Mouse (Mus musculus): Measurements from ENCODE around the gene Krtap13-1.
A peak's percentile ranks its signal among the peaks of the same experiment; 100 is the strongest.
"Not testable (repeated sequence)": the region's sequence is repeated elsewhere in the genome, so short reads cannot be mapped to it uniquely, and the experiment has no call there.

The Krtap13-1 gene

GRCm38 (mm10) chr16:88728812-88729275, at the start of gene Krtap13-1:
Gene Krtap13-1, plus strand, starts transcription at chr16:88728862.
- no peak for DNase-seq (ENCODE audit: low read depth, low spot score)

DNA sequence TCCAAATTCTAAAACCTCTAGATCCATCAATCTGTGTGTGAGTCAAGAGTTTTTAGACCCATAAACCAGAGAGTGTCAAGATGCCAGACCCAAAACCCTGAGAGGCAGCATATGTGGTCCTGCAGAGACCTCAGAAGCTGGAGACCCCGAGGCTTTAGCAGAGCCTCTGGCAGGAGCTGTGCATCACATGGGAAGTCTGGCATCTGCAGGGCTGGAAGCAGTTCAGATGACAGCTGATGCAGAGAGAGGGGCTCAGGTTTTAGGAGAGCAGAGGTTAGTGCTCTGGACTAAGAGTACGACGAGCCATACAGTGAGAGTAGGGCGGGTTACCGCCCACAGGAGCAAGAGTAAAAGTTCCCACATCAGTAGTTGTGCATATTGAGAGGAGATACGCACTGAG, 49.6 kb upstream of the Krtap13-1 start:
- DNase-seq (ENCODE audit: low read depth, low spot score) = no peak

DNA sequence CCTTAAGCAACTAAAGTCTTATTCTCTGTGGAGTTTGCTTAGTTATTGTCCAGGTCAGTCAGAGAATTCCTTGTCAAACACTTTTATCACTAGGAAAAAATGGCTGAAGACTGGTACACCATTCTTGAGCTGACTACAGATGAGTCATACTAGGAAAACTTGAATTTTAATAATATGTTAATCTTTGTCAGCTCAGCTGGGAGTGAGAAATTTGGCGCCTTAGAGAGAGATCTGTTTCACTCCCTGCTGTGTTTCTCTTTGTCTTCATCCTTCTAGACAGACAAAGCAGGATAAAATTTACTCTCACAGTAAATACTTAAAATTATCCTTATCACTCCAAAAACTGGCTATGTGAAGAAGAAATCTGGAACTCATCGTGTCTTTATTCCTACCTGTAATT, 47.4 kb upstream of the Krtap13-1 start:
- DNase-seq (ENCODE audit: low read depth, low spot score) = no peak

- DNase-seq (ENCODE audit: low read depth, low spot score) = no peak
These were observed 32.4 kb upstream of the Krtap13-1 start for GRCm38 (mm10) chr16:88696256-88696655.

- peak; percentile 45 for DNase-seq (ENCODE audit: low read depth, low spot score)
These were observed 27.4 kb upstream of the Krtap13-1 start for GRCm38 (mm10) chr16:88701072-88701864.

DNA sequence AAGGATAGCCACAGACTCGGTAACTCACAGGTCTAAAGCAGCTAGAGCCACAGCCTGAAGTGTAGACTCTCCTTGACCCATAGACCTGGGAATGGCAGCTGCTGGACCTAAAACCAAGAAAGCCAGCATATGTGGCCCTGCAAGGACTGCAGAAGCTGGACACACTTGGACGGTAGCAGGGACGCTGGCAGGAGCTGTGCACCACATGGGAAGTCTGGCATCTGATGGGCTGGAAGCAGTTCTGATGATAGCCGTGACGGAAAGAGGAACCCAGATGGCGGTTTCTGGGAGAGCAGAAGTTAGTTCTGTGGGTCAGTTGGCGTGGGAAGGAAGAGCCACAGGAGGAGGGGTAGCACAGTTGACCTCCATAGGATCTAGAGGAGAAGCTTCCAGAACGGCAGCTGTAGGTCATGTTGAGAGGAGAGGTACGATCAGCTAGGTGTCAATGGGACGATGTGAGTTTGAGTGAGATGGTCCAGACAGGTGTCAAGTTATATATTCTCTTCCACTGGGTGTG, 21.1 kb upstream of the Krtap13-1 start, which contains the start of gene 2310061N02Rik:
2310061N02Rik (minus strand) TSS at position 467 of the 517 bp plus-strand sequence.
- DNase-seq (ENCODE audit: low read depth, low spot score) = no peak

DNA sequence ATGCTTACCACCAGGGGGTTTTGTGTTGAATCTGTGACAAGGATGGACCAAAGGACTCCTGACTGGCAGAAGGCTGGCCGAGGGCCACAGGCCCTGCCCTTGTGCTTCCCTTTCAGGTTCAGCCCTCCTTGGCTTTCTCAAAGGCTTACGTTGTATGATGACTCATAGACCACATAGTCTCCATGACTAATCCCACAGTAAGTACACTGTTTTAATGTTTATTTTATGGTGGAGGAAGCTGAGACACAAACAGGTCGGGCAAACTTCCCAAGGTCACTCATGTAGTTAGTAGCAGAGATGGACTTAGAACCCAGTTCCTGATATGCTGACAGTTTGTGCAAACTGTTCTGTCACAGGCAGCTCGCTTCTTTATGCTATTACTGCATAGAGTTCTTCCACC, 17.9 kb upstream of the Krtap13-1 start:
- no peak for DNase-seq (ENCODE audit: low read depth, low spot score)

- DNase-seq (ENCODE audit: low read depth, low spot score) = no peak
These were observed 17.4 kb upstream of the Krtap13-1 start for GRCm38 (mm10) chr16:88711245-88711644.

DNA sequence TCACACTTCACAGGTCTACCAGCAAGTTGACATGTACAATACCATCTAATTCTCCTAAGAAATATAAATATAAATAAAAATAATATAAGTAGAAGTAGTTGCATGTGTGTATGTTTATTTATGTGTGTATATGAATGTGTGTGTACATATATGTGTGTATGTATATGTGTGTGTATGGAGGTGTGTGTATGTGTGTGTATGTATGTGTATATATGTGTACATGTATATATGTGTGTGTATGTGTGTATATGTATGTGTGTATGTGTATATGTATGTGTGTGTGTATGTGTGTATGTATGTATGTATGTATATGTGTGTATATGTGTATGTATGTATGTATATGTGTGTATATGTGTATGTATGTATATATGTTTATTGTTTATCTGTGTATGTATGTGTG, 12.1 kb upstream of the Krtap13-1 start:
- no peak for DNase-seq (ENCODE audit: low read depth, low spot score)

- no peak for DNase-seq (ENCODE audit: low read depth, low spot score)
These were observed 8.6 kb upstream of the Krtap13-1 start for GRCm38 (mm10) chr16:88720031-88720430.

GRCm38 (mm10) chr16:88735391-88735790, 6.7 kb downstream of the Krtap13-1 start:
- DNase-seq (ENCODE audit: low read depth, low spot score) = no peak

- DNase-seq (ENCODE audit: low read depth, low spot score) = no peak
These were observed 16.2 kb downstream of the Krtap13-1 start for GRCm38 (mm10) chr16:88744750-88745340.

GRCm38 (mm10) chr16:88747943-88748342, 19.3 kb downstream of the Krtap13-1 start:
- no peak for DNase-seq (ENCODE audit: low read depth, low spot score)

GRCm38 (mm10) chr16:88751535-88751934, 22.9 kb downstream of the Krtap13-1 start, which contains the start of gene Krtap13:
Gene Krtap13, minus strand, starts transcription at chr16:88751635.
- DNase-seq (ENCODE audit: low read depth, low spot score) = not testable (repeated sequence)

DNA sequence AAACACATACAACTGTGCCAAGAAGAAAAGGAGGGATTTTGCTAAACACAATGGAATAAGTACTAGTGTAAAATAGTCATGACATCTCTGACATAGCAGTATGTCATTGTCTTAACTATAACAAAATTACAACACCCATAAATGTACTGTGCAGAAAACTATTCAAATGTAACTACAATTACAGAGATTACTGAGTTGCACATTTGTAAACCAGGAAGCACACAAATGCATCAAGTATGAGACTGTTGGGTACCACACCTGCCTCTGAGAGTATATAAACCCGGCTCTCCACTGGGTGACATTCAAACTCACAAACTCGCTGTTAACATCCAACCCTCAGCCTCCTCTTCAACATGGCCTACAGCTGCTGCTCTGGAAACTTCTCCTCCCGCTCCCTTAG, 29.9 kb downstream of the Krtap13-1 start, which contains the start of gene 2310034C09Rik:
2310034C09Rik (plus strand) TSS at position 301 of the 400 bp plus-strand sequence.
- not testable (repeated sequence) for DNase-seq (ENCODE audit: low read depth, low spot score)

GRCm38 (mm10) chr16:88774106-88774505, 45.4 kb downstream of the Krtap13-1 start, which contains the start of gene 2310057N15Rik:
Gene 2310057N15Rik, minus strand, starts transcription at chr16:88774206.
- DNase-seq (ENCODE audit: low read depth, low spot score) = no peak

- no peak for DNase-seq (ENCODE audit: low read depth, low spot score)
These were observed 48.9 kb downstream of the Krtap13-1 start, which contains the start of gene Gm5965 for GRCm38 (mm10) chr16:88777596-88777995. Gene Gm5965, plus strand, starts transcription at chr16:88777896.
